Mouse (Mus musculus) megakaryocyte, embryonic 14.5 days (primary cell): ENCODE measurements at regions not wholly inside any gene's neighbourhood (a gene's known extent, or its start where the extent isn't known, plus 50 kb on each side); places are given as distances from the start of the nearest gene placed in this dataset.

Experiments used
- H3K27me3 ChIP-seq: replicated peaks from 2 replicates; pipeline ENCODE3; 2012; ENCODE audit warnings: inconsistent platforms
- H3K36me3 ChIP-seq: replicated peaks from 2 replicates; pipeline ENCODE3; 2012; ENCODE audit warnings: low read length, inconsistent platforms, mixed read lengths
- H3K4me1 ChIP-seq: 2 replicates; pipeline ENCODE4 v1.6.1; 2012; ENCODE audit warnings: inconsistent platforms
- H3K4me3 ChIP-seq: replicated peaks from 2 replicates; pipeline ENCODE3; 2012; ENCODE audit warnings: moderate library complexity, mild to moderate bottlenecking, inconsistent platforms
- H3K9me3 ChIP-seq: 2 replicates; pipeline ENCODE4 v1.6.1; 2012; ENCODE audit warnings: inconsistent platforms
- FLI1 ChIP-seq: IDR thresholded peaks from 2 replicates; pipeline ENCODE4 v1.6.1; 2012; ENCODE audit warnings: low read length, inconsistent platforms, mixed read lengths
- GATA1 ChIP-seq: IDR thresholded peaks from 3 replicates; pipeline ENCODE4 v1.6.1; 2012; ENCODE audit warnings: mixed read lengths, low read length, inconsistent platforms, borderline replicate concordance

GRCm38 (mm10) chr8:127962862-127963261 is 395.5 kb upstream of the Nrp1 start:
- Histone ChIP-seq H3K36me3 (no peaks in the 10 kb centered on the region), H3K4me3 (no peak overlapping the region), H3K27me3 (peaks cover 2% of the 10 kb centered on the region), H3K9me3 (no peaks in the 10 kb centered on the region), H3K4me1 (peaks cover 3% of the 10 kb centered on the region; the same call in 1 of the 2 replicates)
- TF ChIP-seq GATA1 = no peak
- no peak for TF ChIP-seq FLI1

GRCm38 (mm10) chr8:127963625-127964024 is 394.8 kb upstream of the Nrp1 start:
- Histone ChIP-seq H3K4me1 (peaks cover 3% of the 10 kb centered on the region; the same call in 1 of the 2 replicates), H3K27me3 (peaks cover 4% of the 10 kb centered on the region), H3K36me3 (no peaks in the 10 kb centered on the region), H3K4me3 (no peak overlapping the region), H3K9me3 (no peaks in the 10 kb centered on the region)
- no peak for TF ChIP-seq FLI1
- no peak for TF ChIP-seq GATA1

- Histone ChIP-seq H3K4me3 (no peak overlapping the region), H3K36me3 (no peaks in the 10 kb centered on the region)
- TF ChIP-seq GATA1 = no peak
- TF ChIP-seq FLI1 = no peak
Measured at GRCm38 (mm10) chr8:127964801-127965200, 393.6 kb upstream of the Nrp1 start.

GRCm38 (mm10) chr8:127965341-127965740 is 393.1 kb upstream of the Nrp1 start:
- Histone ChIP-seq H3K36me3 (no peaks in the 10 kb centered on the region), H3K4me1 (peaks cover 3% of the 10 kb centered on the region; the same call in 1 of the 2 replicates), H3K4me3 (no peak overlapping the region), H3K27me3 (peaks cover 4% of the 10 kb centered on the region), H3K9me3 (no peaks in the 10 kb centered on the region)
- TF ChIP-seq FLI1 (no peak), GATA1 (no peak)

More at GRCm38 (mm10) chr8:127964801-127965200, 393.6 kb upstream of the Nrp1 start:
- H3K9me3 ChIP-seq = no peaks in the 10 kb centered on the region
- peaks cover 4% of the 10 kb centered on the region for H3K27me3 ChIP-seq
- peaks cover 3% of the 10 kb centered on the region; the same call in 1 of the 2 replicates for H3K4me1 ChIP-seq

GRCm38 (mm10) chr8:127968026-127968425 is 390.4 kb upstream of the Nrp1 start:
- no peak for TF ChIP-seq FLI1
- TF ChIP-seq GATA1 = no peak
- peaks cover 2% of the 10 kb centered on the region for H3K27me3 ChIP-seq
- no peak overlapping the region for H3K4me3 ChIP-seq
- H3K4me1 ChIP-seq = no peaks in the 10 kb centered on the region
- H3K9me3 ChIP-seq = no peaks in the 10 kb centered on the region
- H3K36me3 ChIP-seq = no peaks in the 10 kb centered on the region

- TF ChIP-seq GATA1 (no peak), FLI1 (no peak)
- Histone ChIP-seq H3K36me3 (no peaks in the 10 kb centered on the region), H3K9me3 (no peaks in the 10 kb centered on the region), H3K4me1 (no peaks in the 10 kb centered on the region), H3K4me3 (no peak overlapping the region), H3K27me3 (peaks cover 5% of the 10 kb centered on the region)
Measured at GRCm38 (mm10) chr8:127973194-127973593, 385.2 kb upstream of the Nrp1 start.

GRCm38 (mm10) chr8:127977746-127978145 is 380.7 kb upstream of the Nrp1 start:
- TF ChIP-seq FLI1 = no peak
- no peak for TF ChIP-seq GATA1
- H3K4me3 ChIP-seq = no peak overlapping the region
- peaks cover 5% of the 10 kb centered on the region for H3K27me3 ChIP-seq
- no peaks in the 10 kb centered on the region for H3K36me3 ChIP-seq
- H3K9me3 ChIP-seq = no peaks in the 10 kb centered on the region
- no peaks in the 10 kb centered on the region for H3K4me1 ChIP-seq

- Histone ChIP-seq H3K27me3 (peaks cover 5% of the 10 kb centered on the region), H3K36me3 (no peaks in the 10 kb centered on the region), H3K9me3 (no peaks in the 10 kb centered on the region), H3K4me3 (no peak overlapping the region), H3K4me1 (no peaks in the 10 kb centered on the region)
- no peak for TF ChIP-seq GATA1
- no peak for TF ChIP-seq FLI1
Measured at GRCm38 (mm10) chr8:127979180-127980030, 379.0 kb upstream of the Nrp1 start.

GRCm38 (mm10) chr8:127982165-127982564 is 376.2 kb upstream of the Nrp1 start:
- H3K27me3 ChIP-seq = peaks cover 5% of the 10 kb centered on the region
- H3K9me3 ChIP-seq = no peaks in the 10 kb centered on the region
- H3K4me3 ChIP-seq = no peak overlapping the region
- no peaks in the 10 kb centered on the region for H3K4me1 ChIP-seq
- no peaks in the 10 kb centered on the region for H3K36me3 ChIP-seq
- TF ChIP-seq FLI1 = no peak
- no peak for TF ChIP-seq GATA1

- TF ChIP-seq FLI1 (no peak), GATA1 (no peak)
- H3K36me3 ChIP-seq = no peaks in the 10 kb centered on the region
- no peaks in the 10 kb centered on the region for H3K9me3 ChIP-seq
- no peaks in the 10 kb centered on the region for H3K4me1 ChIP-seq
- no peak overlapping the region for H3K4me3 ChIP-seq
- no peaks in the 10 kb centered on the region for H3K27me3 ChIP-seq
Measured at GRCm38 (mm10) chr8:127985616-127986015, 372.8 kb upstream of the Nrp1 start.
